Mouse (Mus musculus) embryonic fibroblast, embryonic 13.5 days (primary cell): Measurements from ENCODE around the gene Hoxc6. TPM values are rescaled to one million over a fixed set of nuclear protein-coding genes. Genes with fewer than 3 reads are reported as not detected.

Experiments
- H3K27ac ChIP-seq: 2 replicates; pipeline ENCODE4 v1.5.1; 2012; ENCODE audit warnings: low read length, control low read depth, inconsistent platforms; ENCODE audit not compliant: insufficient read depth
- H3K4me1 ChIP-seq: 2 replicates; pipeline ENCODE4 v1.6.1; 2011; ENCODE audit warnings: low read length; ENCODE audit not compliant: control insufficient read depth, insufficient read depth
- H3K4me3 ChIP-seq: 2 replicates; pipeline ENCODE4 v1.5.1; 2011; ENCODE audit warnings: mild to moderate bottlenecking, control low read depth, low read length; ENCODE audit not compliant: insufficient read depth
- CTCF ChIP-seq: IDR thresholded peaks from 2 replicates; pipeline ENCODE4 v1.5.1; 2011; ENCODE audit warnings: mild to moderate bottlenecking, control low read depth, low read length, moderate library complexity, borderline replicate concordance; ENCODE audit not compliant: insufficient read depth
- POLR2A ChIP-seq: IDR thresholded peaks from 2 replicates; pipeline ENCODE4 v1.6.1; 2011; ENCODE audit warnings: low read depth, mild to moderate bottlenecking, control low read depth, low read length, moderate library complexity
- polyA plus RNA-seq: library from polyadenylated mRNA; stranded (reverse); fragments of >200 nt; gene quantifications from 2 replicates; pipeline ENCODE4 v1.2.4, GENCODE M21; 2011; ENCODE audit warnings: low read depth; ENCODE audit not compliant: missing spikeins, insufficient read length

Hoxc6 gene
- polyA plus RNA-seq, 1 experiment = 42.6 TPM

DNA sequence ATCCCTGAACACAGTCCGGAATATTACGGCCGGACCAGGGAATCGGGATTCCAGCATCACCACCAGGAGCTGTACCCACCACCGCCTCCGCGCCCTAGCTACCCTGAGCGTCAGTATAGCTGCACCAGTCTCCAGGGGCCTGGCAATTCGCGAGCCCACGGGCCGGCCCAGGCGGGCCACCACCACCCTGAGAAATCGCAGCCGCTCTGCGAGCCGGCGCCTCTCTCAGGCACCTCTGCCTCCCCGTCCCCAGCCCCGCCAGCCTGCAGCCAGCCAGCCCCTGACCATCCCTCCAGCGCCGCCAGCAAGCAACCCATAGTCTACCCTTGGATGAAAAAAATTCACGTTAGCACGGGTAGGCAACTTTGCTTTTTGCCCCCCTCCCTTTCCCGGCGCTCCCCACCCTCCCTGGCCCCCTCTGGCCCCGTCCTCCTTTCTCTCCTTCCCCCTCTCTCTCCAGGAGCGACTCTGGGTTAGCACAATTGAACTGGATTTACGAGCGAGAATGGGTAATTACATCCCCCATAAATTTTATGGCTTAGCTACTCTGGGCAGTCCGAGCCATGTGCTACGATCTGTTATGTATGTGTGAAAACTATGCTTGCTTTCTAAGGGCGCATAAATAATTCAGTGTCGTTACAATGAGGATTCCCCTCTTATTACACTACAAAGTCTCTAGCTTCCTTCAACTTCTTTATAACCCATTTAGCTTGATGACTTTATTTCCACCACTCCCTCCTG, 36.9 kb downstream of the Hoxc6 start:
- Histone ChIP-seq H3K4me3 (peak overlapping the region; percentile 36), H3K27ac (peak overlapping the region; percentile 39; the same call in 1 of the 2 replicates), H3K4me1 (peaks cover 5% of the 10 kb centered on the region)
- TF ChIP-seq CTCF (no peak), POLR2A (no peak)

DNA sequence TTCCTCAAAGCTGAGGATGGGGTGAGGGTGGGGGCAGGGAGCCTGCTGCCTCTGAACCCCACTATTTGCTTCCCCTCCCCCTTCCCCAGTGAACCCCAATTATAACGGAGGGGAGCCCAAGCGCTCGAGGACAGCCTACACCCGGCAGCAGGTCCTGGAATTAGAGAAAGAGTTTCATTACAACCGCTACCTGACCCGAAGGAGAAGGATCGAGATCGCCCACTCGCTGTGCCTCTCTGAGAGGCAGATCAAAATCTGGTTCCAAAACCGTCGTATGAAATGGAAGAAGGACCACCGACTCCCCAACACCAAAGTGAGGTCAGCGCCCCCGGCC, 37.5 kb downstream of the Hoxc6 start:
- H3K4me1 ChIP-seq = peaks cover 5% of the 10 kb centered on the region
- no peak overlapping the region for H3K27ac ChIP-seq
- TF ChIP-seq POLR2A (no peak), CTCF (no peak)
- H3K4me3 ChIP-seq = peak overlapping the region; percentile 36

DNA sequence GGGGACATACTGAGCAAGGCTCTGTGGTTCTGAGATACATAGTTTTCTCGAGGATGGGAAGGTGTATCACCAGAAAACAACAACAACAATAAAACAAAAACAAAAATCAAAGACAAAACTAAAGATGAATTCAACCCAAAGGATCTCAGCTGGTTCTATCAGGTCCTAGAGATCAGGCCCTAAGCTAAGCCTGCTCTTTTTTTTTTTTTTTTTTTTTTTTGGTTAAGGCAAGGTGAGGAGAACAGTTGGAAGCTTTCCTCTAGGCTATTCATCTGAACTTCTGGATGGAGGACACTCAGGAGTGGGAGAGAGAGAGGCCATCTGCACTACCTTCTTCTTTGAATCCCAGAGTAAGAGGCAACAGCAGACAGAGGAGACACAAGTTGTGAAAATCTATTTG, 39.5 kb downstream of the Hoxc6 start:
- no peak overlapping the region for H3K27ac ChIP-seq
- TF ChIP-seq CTCF (no peak), POLR2A (no peak)
- H3K4me1 ChIP-seq = peaks cover 5% of the 10 kb centered on the region

DNA sequence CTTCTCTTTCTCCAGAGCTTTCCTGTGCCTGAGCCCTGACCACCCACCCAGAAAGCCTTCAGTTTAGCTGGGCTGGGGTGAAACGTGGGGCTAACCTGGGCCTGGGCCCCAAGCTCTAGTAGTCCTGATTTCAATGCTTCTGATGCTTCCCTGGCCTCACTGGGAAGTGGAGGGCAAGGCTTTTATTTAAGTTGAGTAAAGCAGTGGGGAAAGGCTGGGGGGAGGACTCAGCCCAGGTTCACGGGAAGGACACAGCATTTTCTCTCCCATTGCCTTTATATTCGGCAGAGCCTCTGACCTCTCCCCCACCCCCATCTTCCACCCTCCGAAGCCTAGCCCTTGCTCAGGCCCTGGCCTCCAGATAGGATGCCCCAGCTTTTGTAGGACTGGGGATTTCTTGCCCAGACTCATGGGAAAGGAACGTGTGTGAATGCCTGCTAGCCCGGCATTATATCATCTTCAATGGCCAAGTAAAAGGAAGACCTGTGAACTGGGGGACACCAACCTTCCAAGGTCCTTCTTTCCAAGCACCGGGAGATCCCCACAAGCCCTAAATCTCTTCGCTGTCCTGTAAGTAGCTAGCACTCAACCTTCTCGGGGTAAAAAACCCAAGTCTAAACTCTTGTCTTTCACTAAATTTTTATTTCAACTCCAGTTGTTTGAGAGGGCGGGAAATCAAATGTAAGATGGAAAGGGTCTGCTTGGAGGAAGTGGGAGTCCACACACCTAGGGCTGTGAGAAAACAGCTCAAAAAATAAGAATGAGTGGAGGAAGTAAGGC, 40.8 kb downstream of the Hoxc6 start:
- Histone ChIP-seq H3K4me1 (peaks cover 2% of the 10 kb centered on the region; the same call in 1 of the 2 replicates), H3K27ac (peak overlapping the region; percentile 42; the same call in 1 of the 2 replicates), H3K4me3 (no peak overlapping the region)
- TF ChIP-seq CTCF = no peak
- TF ChIP-seq POLR2A = no peak

More for the DNA sequence above, 39.5 kb downstream of the Hoxc6 start:
- H3K4me3 ChIP-seq = no peak overlapping the region

DNA sequence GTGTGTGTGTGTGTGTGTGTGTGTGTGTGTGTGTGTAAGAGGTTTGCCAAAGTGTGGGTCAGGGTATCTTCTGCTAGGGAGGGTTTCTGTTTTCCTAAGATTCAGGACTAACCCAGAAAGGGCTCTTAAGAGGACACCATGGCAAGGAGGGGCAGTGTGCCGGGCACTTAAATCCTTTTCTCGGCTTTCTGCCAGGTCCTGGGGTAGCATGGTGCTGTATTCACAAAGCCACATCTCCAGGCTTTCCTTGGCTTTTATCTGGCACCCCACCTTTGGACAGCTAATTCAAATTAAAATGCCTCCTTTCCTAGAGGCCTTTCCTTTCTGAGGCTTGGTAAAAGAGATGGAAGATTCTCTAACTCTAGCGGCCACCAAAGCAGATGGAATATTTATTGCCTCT, 41.6 kb downstream of the Hoxc6 start:
- Histone ChIP-seq H3K4me1 (peaks cover 2% of the 10 kb centered on the region; the same call in 1 of the 2 replicates), H3K27ac (peak overlapping the region; percentile 42; the same call in 1 of the 2 replicates), H3K4me3 (no peak overlapping the region)
- TF ChIP-seq CTCF (no peak), POLR2A (no peak)

DNA sequence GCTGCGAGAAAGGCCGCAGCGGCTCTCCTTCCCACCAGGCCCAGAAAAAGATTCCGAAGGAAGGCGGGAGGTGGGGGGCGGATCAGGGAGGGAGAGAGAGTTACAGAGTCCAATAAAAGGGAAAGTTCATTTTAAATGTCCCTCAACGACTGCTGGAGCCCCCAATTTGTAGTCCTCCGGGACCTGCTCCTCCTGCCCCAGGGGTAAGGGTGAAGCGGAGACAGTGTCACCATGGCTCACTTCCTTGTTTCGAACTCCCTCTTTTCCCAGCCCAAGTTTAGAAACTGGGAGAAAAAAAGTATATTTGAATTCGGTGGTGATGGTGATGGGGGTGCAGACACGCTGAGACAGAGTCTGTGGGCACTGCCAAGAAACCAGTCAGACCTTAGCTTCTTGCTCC, 42.5 kb downstream of the Hoxc6 start:
- no peak for TF ChIP-seq POLR2A
- TF ChIP-seq CTCF = no peak
- Histone ChIP-seq H3K27ac (peak overlapping the region; percentile 63), H3K4me1 (peaks cover 2% of the 10 kb centered on the region; the same call in 1 of the 2 replicates), H3K4me3 (no peak overlapping the region)

DNA sequence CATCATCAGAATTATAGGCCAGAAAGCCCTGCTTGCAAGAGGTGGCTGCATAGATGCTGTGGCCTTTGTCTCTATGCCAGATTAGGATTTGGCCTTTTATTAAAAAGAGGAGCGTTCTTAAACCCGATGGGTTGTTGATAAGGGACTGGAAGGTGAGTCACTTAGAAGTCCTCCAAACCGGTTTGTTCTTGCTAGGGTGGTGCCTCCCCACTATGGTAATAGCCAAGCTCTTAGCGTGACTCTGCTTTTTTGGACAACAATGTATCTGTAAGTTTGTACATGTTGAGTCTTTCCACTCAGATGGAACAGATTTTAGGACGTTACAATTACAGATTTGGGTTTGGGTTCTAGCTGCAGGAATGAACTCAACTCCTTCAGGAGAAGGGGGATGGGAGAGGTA, 43.6 kb downstream of the Hoxc6 start:
- peak overlapping the region; percentile 63 for H3K27ac ChIP-seq
- TF ChIP-seq POLR2A (no peak), CTCF (no peak)
- H3K4me1 ChIP-seq = peaks cover 2% of the 10 kb centered on the region; the same call in 1 of the 2 replicates
- no peak overlapping the region for H3K4me3 ChIP-seq

DNA sequence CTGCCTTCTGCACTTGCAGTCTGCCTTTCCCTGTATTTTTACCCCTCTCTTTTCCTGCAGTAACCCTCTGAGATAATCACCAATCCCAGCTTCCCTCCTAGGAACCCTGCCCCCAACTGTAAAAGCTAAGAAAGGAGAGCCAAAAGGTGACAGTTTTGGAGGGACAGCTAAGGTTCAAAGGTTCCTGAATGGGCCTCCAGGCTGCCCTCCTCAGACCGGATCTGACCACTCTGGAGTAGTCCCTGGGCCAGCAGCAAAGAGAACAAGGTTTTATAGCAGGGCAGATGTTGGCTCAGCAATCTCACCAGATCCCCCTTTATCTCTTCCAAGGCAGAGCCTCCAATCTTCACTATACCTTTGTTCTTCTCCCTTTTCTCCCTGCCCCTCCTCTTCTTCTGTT, 44.2 kb downstream of the Hoxc6 start:
- Histone ChIP-seq H3K4me1 (peaks cover 2% of the 10 kb centered on the region; the same call in 1 of the 2 replicates), H3K4me3 (no peak overlapping the region), H3K27ac (no peak overlapping the region)
- TF ChIP-seq CTCF (no peak), POLR2A (no peak)

DNA sequence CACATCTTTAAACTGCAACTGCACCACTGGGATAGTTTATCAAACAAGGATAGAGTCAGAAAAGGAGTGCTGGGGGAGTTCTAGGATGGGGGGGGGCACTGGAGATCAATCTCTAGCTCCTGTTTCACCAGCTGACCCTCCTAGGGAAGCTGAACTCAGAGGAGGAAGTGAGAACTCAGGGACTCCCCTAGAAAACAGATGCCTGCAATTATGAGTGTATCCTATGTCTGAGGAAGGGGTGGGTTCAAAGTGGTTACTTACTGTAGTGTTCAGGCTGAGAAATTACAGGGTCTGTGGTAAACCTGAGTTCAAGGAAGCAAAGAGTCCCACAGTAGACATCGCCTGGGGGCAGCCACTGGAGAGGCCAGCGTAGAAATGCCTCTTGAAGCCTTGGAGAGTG, 53.6 kb downstream of the Hoxc6 start:
- Histone ChIP-seq H3K4me3 (no peak overlapping the region), H3K4me1 (no peaks in the 10 kb centered on the region), H3K27ac (no peak overlapping the region)
- TF ChIP-seq CTCF = no peak
- no peak for TF ChIP-seq POLR2A

DNA sequence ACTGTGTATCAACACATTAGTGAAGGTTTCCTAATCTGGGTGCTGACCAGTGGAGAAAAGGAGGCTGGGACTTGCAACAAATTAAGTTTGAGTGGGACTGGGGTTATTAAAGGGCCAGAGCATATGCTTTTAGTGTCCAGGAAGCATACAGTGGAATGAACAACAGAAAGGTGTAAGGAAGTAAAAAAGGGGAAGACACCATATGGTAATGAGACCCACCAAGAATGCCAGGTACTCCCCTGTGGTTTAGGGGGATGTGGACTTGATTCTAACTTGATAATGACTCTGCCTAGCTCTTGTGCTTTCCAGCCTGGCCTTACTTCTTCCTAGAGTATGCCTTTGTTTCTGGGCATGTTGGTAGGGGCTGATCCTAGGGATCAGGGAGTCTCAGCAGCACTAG, 55.2 kb downstream of the Hoxc6 start:
- TF ChIP-seq POLR2A (no peak), CTCF (no peak)
- H3K4me1 ChIP-seq = no peaks in the 10 kb centered on the region
- no peak overlapping the region for H3K27ac ChIP-seq
- no peak overlapping the region for H3K4me3 ChIP-seq

DNA sequence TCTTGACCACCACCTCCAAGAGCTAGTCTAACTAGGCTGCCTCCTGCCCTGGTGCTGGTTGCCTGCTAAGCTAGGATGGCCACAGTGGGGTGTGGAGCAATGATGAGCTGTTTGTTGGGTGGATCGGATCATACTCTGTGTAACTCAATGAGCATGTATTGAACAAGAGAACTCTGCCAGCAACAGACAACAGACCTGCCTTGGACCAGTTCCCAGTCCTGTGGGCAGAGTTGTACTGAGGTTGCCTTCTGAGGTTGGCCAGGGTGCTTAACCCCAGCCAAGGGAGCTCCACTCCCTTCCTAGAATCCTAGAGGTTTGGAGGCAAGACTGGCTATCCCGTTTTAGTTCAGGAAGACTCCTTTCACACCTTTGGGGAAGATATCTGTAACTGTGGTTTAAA, 58.3 kb downstream of the Hoxc6 start:
- no peak overlapping the region for H3K27ac ChIP-seq
- no peak for TF ChIP-seq POLR2A
- TF ChIP-seq CTCF = no peak
- H3K4me3 ChIP-seq = no peak overlapping the region
- H3K4me1 ChIP-seq = no peaks in the 10 kb centered on the region
